Mouse (Mus musculus): ENCODE results near the gene Ntsr1.

Gene Ntsr1

GRCm38 (mm10) chr2:180508455-180509115, 8.8 kb downstream of the Ntsr1 start:
- DNase-seq (ENCODE audit: low read depth, low spot score), result no peak

- DNase-seq (ENCODE audit: low read depth, low spot score), result no peak
Measured at GRCm38 (mm10) chr2:180510867-180511266, 11.1 kb downstream of the Ntsr1 start.

GRCm38 (mm10) chr2:180511875-180512661, 12.3 kb downstream of the Ntsr1 start:
- no peak for DNase-seq (ENCODE audit: low read depth, low spot score)

DNA sequence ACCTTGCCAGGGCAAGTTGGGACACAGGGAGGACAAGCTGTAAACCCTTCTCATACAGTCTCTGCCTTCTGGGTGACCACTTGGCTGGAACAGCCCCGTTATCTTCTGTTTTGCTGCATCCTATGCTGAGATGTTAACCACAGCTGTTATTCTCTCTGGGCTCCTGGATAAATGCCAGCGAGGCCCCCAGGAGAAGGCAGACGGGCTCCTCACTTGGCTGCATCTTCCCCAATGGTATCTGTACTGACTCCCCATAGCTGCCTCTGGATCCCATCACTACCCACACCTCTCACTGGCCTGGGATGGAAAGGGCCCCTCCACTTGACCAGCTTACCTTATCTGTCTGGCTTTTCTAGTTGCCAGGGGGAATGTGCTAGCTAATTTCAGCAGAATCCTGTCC, 13.2 kb downstream of the Ntsr1 start:
- DNase-seq (ENCODE audit: low read depth, low spot score), result no peak

DNA sequence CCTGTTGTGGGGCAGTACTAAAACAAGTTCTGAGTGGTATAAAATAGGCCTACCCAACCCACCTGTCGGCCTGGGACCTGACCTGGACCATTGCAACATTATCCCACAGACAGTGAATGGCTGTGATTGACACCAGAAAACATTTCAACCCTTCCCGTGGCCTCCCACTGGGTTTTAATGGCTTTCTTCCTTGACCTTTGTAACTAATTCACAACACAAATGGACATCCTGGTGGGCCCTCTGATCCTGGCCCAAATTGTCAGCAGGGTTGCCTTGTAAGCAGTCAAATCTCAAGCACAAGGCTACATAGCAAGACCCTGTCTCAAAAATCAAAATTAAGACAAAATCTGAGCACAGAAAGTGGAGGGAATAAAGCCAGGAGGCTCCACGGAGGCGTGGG, 14.1 kb downstream of the Ntsr1 start:
- no peak for DNase-seq (ENCODE audit: low read depth, low spot score)

- DNase-seq (ENCODE audit: low read depth, low spot score), result no peak
Measured at GRCm38 (mm10) chr2:180521437-180522221, 21.9 kb downstream of the Ntsr1 start.

- no peak for DNase-seq (ENCODE audit: low read depth, low spot score)
Measured at GRCm38 (mm10) chr2:180522825-180523224, 23.0 kb downstream of the Ntsr1 start.

DNA sequence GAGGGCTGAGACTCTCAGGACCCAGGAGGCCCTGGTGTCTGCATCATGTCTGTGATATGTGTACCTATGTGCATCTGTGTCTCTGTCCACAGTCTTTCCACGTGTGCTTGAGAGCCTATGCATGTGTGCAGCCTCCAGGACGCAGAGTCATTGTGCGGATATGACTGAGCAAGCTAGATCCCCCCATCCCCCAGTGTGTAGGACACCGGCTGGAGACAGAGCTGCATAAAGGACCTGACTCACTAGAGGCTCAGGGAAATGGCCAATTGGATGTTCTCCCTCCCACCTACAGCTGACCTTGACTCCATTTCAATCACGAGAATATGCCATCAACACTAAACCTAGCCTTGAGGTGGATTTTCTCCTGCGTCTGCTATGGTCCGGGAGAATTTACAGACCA, 27.7 kb downstream of the Ntsr1 start:
- DNase-seq (ENCODE audit: low read depth, low spot score), result no peak

- DNase-seq (ENCODE audit: low read depth, low spot score), result no peak
Measured at GRCm38 (mm10) chr2:180527883-180528282, 28.1 kb downstream of the Ntsr1 start.

DNA sequence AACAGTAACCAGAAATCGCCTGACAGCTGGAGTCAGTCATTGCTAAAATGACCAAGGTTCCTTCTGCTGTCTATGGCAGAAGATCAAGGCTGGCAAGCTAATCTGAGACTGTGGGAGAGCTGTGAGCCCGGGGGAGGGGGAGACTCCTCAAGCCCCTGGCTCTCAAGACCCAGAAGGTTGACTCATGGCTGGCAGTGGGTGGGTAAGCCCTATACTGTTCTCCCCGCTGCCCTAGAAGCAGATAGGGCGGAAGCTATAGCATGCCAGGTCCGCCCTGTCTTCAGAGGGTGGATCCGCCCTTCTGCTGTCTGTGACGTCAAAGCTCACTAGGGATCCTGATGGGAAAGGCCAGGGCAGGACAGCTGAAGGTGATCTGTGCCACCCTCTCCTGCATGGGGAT, 30.4 kb downstream of the Ntsr1 start:
- no peak for DNase-seq (ENCODE audit: low read depth, low spot score)

GRCm38 (mm10) chr2:180530584-180530983, 30.8 kb downstream of the Ntsr1 start:
- no peak for DNase-seq (ENCODE audit: low read depth, low spot score)

GRCm38 (mm10) chr2:180531671-180532385, 32.1 kb downstream of the Ntsr1 start:
- no peak for DNase-seq (ENCODE audit: low read depth, low spot score)

DNA sequence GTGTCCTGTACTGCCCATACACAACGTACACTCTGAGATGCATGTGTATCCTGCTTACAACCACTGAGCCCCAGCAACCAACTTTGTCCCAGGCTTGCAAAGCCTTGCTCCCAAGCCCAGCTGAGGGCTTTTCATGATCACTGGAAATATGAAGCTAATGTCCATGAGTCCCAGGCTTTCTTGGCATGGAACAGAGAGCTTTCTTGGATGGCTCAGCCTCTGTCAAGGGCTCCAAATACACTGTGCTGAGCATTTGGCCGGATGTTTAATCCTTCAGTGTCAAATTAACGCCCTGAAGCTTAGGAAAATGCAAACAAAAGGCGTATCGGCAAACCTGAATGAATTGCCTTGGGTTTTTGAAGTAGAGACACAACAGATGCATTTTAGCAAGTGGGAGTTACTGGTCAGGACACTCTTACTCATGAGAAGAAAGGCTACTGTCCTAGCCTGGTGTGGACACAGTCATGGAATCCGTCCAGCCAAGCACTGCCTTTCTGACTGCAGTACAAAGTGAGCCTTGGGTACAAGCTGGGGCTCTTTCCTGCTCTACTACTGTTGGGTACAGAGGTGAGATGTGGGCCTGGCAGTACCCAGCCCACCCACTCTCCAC, 32.7 kb downstream of the Ntsr1 start:
- no peak for DNase-seq (ENCODE audit: low read depth, low spot score)

- DNase-seq (ENCODE audit: low read depth, low spot score), result no peak
Measured at GRCm38 (mm10) chr2:180533237-180533636, 33.5 kb downstream of the Ntsr1 start.

DNA sequence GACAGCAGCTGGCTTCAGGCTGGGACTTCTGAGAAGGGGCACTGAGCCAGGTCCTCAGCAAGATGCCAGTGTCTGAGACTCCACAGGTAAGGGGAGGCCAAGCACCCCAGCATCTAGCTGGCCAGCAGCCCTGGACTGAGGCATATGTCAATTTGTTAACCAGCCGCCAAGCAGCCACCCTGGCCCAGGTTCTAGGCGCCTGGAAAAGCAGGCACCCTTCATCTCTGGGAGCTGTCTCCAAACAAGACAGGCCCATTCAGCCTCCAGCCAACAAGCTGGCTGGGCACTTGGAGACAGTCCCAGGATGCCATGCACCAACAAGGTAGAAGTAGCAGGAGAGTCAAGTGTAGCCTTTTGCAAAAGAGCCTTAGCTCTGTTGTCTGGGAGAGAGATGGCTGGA, 43.9 kb downstream of the Ntsr1 start:
- DNase-seq (ENCODE audit: low read depth, low spot score), result no peak

DNA sequence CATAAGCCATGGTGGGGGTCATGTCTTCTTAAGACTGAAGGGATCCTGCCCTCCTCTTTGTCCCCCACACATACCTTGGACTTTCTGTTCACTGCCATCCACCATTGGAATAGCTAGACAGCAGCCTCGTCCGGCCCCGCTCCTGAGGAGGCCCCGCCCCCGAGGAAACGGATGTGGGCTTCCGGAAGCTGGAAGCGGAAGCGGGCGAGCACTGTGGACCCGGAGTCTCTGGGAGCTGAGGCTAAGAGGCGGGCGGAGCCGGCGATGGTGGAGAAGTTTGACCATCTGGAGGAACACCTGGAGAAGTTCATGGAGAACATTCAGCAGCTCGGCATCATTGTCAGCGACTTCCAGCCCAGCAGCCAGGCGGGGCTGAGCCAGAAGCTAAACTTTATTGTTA, 45.3 kb downstream of the Ntsr1 start:
- no peak for DNase-seq (ENCODE audit: low read depth, low spot score)

- DNase-seq (ENCODE audit: low read depth, low spot score), result no peak
Measured at GRCm38 (mm10) chr2:180547384-180548106, 47.8 kb downstream of the Ntsr1 start.

GRCm38 (mm10) chr2:180552340-180552739, 52.6 kb downstream of the Ntsr1 start:
- no peak for DNase-seq (ENCODE audit: low read depth, low spot score)

DNA sequence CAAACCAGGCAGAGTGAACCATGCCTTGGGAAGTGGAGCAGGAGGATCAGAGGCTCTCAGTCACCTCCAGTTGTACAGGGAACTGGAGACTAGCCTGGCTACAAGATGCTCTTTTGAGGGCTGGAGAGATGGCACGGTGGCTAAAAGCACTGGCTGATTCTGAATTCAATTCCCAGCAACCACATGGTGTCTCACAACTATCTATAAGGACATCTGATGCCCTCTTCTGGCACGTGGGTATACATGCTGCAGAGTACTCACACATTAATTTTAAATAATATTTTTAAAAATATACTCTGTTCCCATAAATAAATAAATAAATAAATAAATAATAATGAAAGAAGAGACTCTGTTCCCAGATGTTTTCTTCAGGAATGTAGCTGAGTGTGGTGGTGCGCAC, 55.4 kb downstream of the Ntsr1 start:
- no peak for DNase-seq (ENCODE audit: low read depth, low spot score)

DNA sequence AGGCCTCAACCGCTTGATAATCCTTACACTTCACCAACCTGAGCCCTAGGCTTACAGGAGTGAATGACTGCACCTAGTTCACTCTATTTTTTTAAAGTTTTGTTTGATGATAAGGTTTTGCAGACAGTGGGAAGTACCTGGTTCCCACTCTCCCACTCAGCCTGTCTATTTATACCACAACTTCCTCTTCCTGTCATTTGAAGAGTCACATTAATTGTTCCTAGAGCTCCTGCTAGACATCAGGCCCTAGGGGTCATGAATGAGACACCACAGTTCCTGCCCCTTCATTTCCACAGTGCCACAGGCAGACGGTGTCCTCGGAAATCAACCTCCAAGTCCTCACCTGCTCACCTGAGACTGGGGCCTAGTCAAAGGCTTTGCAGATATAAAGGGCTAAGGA, 56.7 kb downstream of the Ntsr1 start:
- no peak for DNase-seq (ENCODE audit: low read depth, low spot score)

- no peak for DNase-seq (ENCODE audit: low read depth, low spot score)
Measured at GRCm38 (mm10) chr2:180560245-180560644, 60.5 kb downstream of the Ntsr1 start.

Measured in telencephalon, adult 2 months (tissue).